Mouse (Mus musculus) spleen, adult 2 months (tissue): ENCODE data around the gene Hoxb8.

Source experiments
- CTCF ChIP-seq: fragments of 200-500 bp; IDR thresholded peaks from 2 replicates; pipeline ENCODE4 v1.5.1; 2011; ENCODE audit warnings: mild to moderate bottlenecking, inconsistent platforms; ENCODE audit not compliant: insufficient read depth, insufficient read length, insufficient replicate concordance; ENCODE audit errors: extremely low read depth
- POLR2A ChIP-seq: fragments of 200-500 bp; IDR thresholded peaks from 2 replicates; pipeline ENCODE4 v1.6.1; 2011; ENCODE audit warnings: low read depth, low read length, inconsistent platforms

GRCm38 (mm10) chr11:96281855-96282570 lies at the start of gene Hoxb8:
- TF ChIP-seq POLR2A (no peak), CTCF (no peak)
